Mouse (Mus musculus) C2C12 (cell line): Measurements from ENCODE around the gene Ldb3. TPM values are rescaled to one million over a fixed set of nuclear protein-coding genes. Genes with fewer than 3 reads are reported as not detected.

Experiments used
- H3K27me3 ChIP-seq: one replicate; pipeline ENCODE4 v1.6.1; 2011; ENCODE audit not compliant: control insufficient read depth, insufficient read depth, insufficient read length
- H3K36me3 ChIP-seq: one replicate; pipeline ENCODE4 v1.6.1; 2011; ENCODE audit not compliant: control insufficient read depth, insufficient read depth
- H3K4me3 ChIP-seq: one replicate; pipeline ENCODE4 v1.5.1; 2011; ENCODE audit warnings: mild to moderate bottlenecking, control low read depth; ENCODE audit not compliant: poor library complexity, insufficient read depth, severe bottlenecking
- H3K79me2 ChIP-seq: one replicate; pipeline ENCODE4 v1.6.1; 2011; ENCODE audit not compliant: control insufficient read depth, insufficient read depth
- H3K79me3 ChIP-seq: one replicate; pipeline ENCODE4 v1.6.1; 2011; ENCODE audit warnings: low read depth, control low read depth
- H3ac ChIP-seq: one replicate; pipeline ENCODE3; 2011; ENCODE audit warnings: low read depth; ENCODE audit not compliant: control insufficient read depth, insufficient read length
- CEBPB ChIP-seq: IDR thresholded peaks from one replicate; pipeline ENCODE4 v1.6.1; 2011; ENCODE audit warnings: low read depth, mild to moderate bottlenecking, control low read depth, moderate library complexity
- CTCF ChIP-seq: IDR thresholded peaks from one replicate; pipeline ENCODE4 v1.5.1; 2011; ENCODE audit not compliant: control insufficient read depth, insufficient read depth, insufficient read length
- FOSL1 ChIP-seq: IDR thresholded peaks from one replicate; pipeline ENCODE4 v1.8.0; 2011; ENCODE audit warnings: mild to moderate bottlenecking, low read length; ENCODE audit not compliant: poor library complexity, insufficient read depth, severe bottlenecking
- MAX ChIP-seq: IDR thresholded peaks from one replicate; pipeline ENCODE4 v1.6.1; 2011; ENCODE audit warnings: mild to moderate bottlenecking, control low read depth
- MYOD1 ChIP-seq: IDR thresholded peaks from one replicate; pipeline ENCODE4 v1.6.1; 2011; ENCODE audit warnings: low read depth; ENCODE audit not compliant: control insufficient read depth, insufficient read length
- MYOG ChIP-seq: IDR thresholded peaks from one replicate; pipeline ENCODE4 v1.6.1; 2011; ENCODE audit not compliant: control insufficient read depth, insufficient read length; ENCODE audit errors: extremely low read depth
- USF1 ChIP-seq: IDR thresholded peaks from one replicate; pipeline ENCODE4 v1.6.1; 2011; ENCODE audit warnings: low read depth, mild to moderate bottlenecking, control low read depth, moderate library complexity
- polyA plus RNA-seq: library from polyadenylated mRNA; unstranded; fragments of >200 nt; fragmentation: generic; extraction: Trizol; gene quantifications from one replicate; pipeline ENCODE4 v1.2.1, GENCODE M21; 2012; ENCODE audit warnings: missing spikeins

Ldb3 gene
- polyA plus RNA-seq, 1 experiment: 4.0 TPM

GRCm38 (mm10) chr14:34595596-34596255 is 7.2 kb upstream of the Ldb3 start:
- Histone ChIP-seq H3ac (no peak overlapping the region), H3K4me3 (no peak overlapping the region), H3K79me2 (no peaks in the 10 kb centered on the region), H3K79me3 (no peaks in the 10 kb centered on the region), H3K36me3 (no peaks in the 10 kb centered on the region), H3K27me3 (no peaks in the 10 kb centered on the region)
- TF ChIP-seq MAX: no peak

- Histone ChIP-seq H3K36me3 (no peaks in the 10 kb centered on the region), H3ac (no peak overlapping the region), H3K79me3 (peaks cover 4% of the 10 kb centered on the region), H3K4me3 (no peak overlapping the region), H3K27me3 (no peaks in the 10 kb centered on the region), H3K79me2 (peaks cover 12% of the 10 kb centered on the region)
- TF ChIP-seq CTCF (no peak), MYOG (no peak)
Observed at GRCm38 (mm10) chr14:34591741-34592535, 3.5 kb upstream of the Ldb3 start.

GRCm38 (mm10) chr14:34590743-34591675 is 2.5 kb upstream of the Ldb3 start:
- H3K79me3 ChIP-seq: peaks cover 4% of the 10 kb centered on the region
- H3K36me3 ChIP-seq: no peaks in the 10 kb centered on the region
- H3K4me3 ChIP-seq: no peak overlapping the region
- H3K27me3 ChIP-seq: no peaks in the 10 kb centered on the region
- no peak for TF ChIP-seq MYOG
- TF ChIP-seq CEBPB: no peak
- no peak for TF ChIP-seq MAX
- TF ChIP-seq USF1: no peak
- TF ChIP-seq MYOD1: no peak
- no peak for TF ChIP-seq FOSL1
- TF ChIP-seq CTCF: no peak
- peaks cover 19% of the 10 kb centered on the region for H3K79me2 ChIP-seq
- H3ac ChIP-seq: no peak overlapping the region

- peaks cover 19% of the 10 kb centered on the region for H3K79me2 ChIP-seq
- no peak overlapping the region for H3ac ChIP-seq
- H3K79me3 ChIP-seq: peaks cover 4% of the 10 kb centered on the region
- H3K36me3 ChIP-seq: no peaks in the 10 kb centered on the region
- no peak for TF ChIP-seq FOSL1
- no peak for TF ChIP-seq USF1
- TF ChIP-seq MAX: no peak
- TF ChIP-seq CTCF: no peak
- TF ChIP-seq MYOG: no peak
- TF ChIP-seq MYOD1: no peak
- no peak for TF ChIP-seq CEBPB
- H3K4me3 ChIP-seq: no peak overlapping the region
- no peaks in the 10 kb centered on the region for H3K27me3 ChIP-seq
Observed at GRCm38 (mm10) chr14:34590017-34590570, 1.6 kb upstream of the Ldb3 start.

- no peak overlapping the region for H3ac ChIP-seq
- H3K79me2 ChIP-seq: peaks cover 19% of the 10 kb centered on the region
- no peaks in the 10 kb centered on the region for H3K36me3 ChIP-seq
- TF ChIP-seq MYOG: no peak
- TF ChIP-seq FOSL1: no peak
- TF ChIP-seq USF1: no peak
- no peak for TF ChIP-seq MAX
- no peak for TF ChIP-seq CTCF
- TF ChIP-seq CEBPB: no peak
- no peak for TF ChIP-seq MYOD1
- H3K27me3 ChIP-seq: no peaks in the 10 kb centered on the region
- H3K79me3 ChIP-seq: peaks cover 4% of the 10 kb centered on the region
- no peak overlapping the region for H3K4me3 ChIP-seq
Observed at GRCm38 (mm10) chr14:34589185-34589713, 767 bp upstream of the Ldb3 start.
